Mouse (Mus musculus) thymus, adult 2 months (tissue): ENCODE measurements around the gene Cep57.

Experiments used
- CTCF ChIP-seq: fragments of 200-500 bp; IDR thresholded peaks from 2 replicates; pipeline ENCODE4 v1.5.1; 2012; ENCODE audit warnings: mild to moderate bottlenecking, control low read depth, low read length, moderate library complexity, borderline replicate concordance; ENCODE audit not compliant: control insufficient read depth, poor library complexity, insufficient read depth; ENCODE audit errors: extremely low read depth
- POLR2A ChIP-seq: fragments of 200-500 bp; IDR thresholded peaks from 2 replicates; pipeline ENCODE4 v1.6.1; 2012; ENCODE audit warnings: mild to moderate bottlenecking, low read length, control low read depth, moderate library complexity; ENCODE audit not compliant: control insufficient read depth, poor library complexity, insufficient read depth; ENCODE audit errors: extremely low read depth

DNA sequence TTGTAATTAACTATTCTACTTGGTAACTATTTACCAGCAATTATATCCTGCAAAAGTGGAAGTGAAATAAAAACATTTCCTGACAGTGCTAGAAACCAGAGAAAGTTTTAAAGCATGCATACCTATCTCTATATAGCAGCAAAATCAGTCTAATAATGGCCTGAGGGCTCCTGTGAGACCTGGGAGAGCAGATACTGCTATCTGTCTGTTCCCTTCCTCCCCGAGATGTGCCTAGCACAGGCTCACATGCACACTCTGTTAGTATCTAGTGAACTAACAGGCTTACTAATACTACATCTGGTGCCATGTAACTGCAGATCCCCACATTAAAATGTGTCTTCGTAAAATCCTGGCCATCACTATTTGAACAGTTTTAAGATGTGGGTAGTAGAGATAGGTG, 32.2 kb downstream of the Cep57 start:
- no peak for TF ChIP-seq POLR2A
- TF ChIP-seq CTCF: no peak
